Mouse (Mus musculus): ENCODE results near the gene Hadh. TPM values are rescaled to one million over a fixed set of nuclear protein-coding genes. Genes with fewer than 3 reads are reported as not detected.

Hadh gene
- total RNA-seq, 2 experiments from 2014 or later = 21.5 to 23.5 TPM

Other genes with a start within 250 kb of the Hadh start
- 1 to 10 TPM; 4.0 to 4.9 TPM for gene Lef1, start 161.6 kb downstream of the Hadh start, total RNA-seq (2021)
- gene Cyp2u1, start 31.1 kb upstream of the Hadh start, total RNA-seq (2021) = 10 to 100 TPM; 18.1 to 20.8 TPM
- gene Sgms2, start 219.3 kb upstream of the Hadh start, total RNA-seq (2021) = 1 to 10 TPM; 1.7 to 2.2 TPM